ENCODE assay signal across 9 mouse cellular contexts in genomic region chr14:34401135-34401534, GRCm38 (mm10). TPM values are rescaled to one million over a fixed set of nuclear protein-coding genes. Genes with fewer than 3 reads are reported as not detected.
DNase-seq lines count a peak whose midpoint lies in the region; ATAC-seq and TF ChIP-seq lines count a peak whose summit lies in the region.
"Had no signal": no experiment of that assay in that cellular context is flagged by ENCODE, and none has a peak within 500 bp of the region (broad histone marks: within the 10 kb centered on the region; RNA-seq: fewer than 3 reads in every experiment).

No protein-coding gene starts in this region.

- H3K36me3 ChIP-seq in lung, postnatal 0 days (ENCODE audit: insufficient read depth, low read length), result 0 out of 2 replicates have a peak, but pooled peaks cover 4% of the 10 kb centered on the region
- H3K36me3 ChIP-seq: liver, embryonic 15.5 days had no signal

- 44% methylated on average over 6 of the region's 6 CpGs for whole genome bisulfite sequencing in cerebellum, adult 2 months
- WGBS in large intestine, adult 2 months, result 32% methylated on average over 6 of the region's 6 CpGs
- 48% methylated on average over 6 of the region's 6 CpGs for WGBS in lung, postnatal 0 days

- H3K9me3 ChIP-seq in lung, postnatal 0 days (ENCODE audit: low read length), result no peaks in the 10 kb centered on the region
- H3K9me3 ChIP-seq: liver, embryonic 15.5 days had no signal

- TF ChIP-seq EP300 in lung, postnatal 0 days (IDR thresholded peaks at IDR 0.05), result no peak

- TF ChIP-seq CTCF in cerebellum, adult 2 months (IDR thresholded peaks at IDR 0.05; ENCODE audit: borderline replicate concordance, insufficient read depth, low read depth, low read length), result peak; percentile 96
- TF ChIP-seq CTCF in lung, postnatal 0 days (IDR thresholded peaks at IDR 0.05), result peak; percentile 99

- TF ChIP-seq POLR2A in cerebellum, adult 2 months (IDR thresholded peaks at IDR 0.05; ENCODE audit: borderline replicate concordance, insufficient read depth, low read length), result no peak

- peak; percentile 91 for ATAC-seq in CD4-positive, CD25-positive, alpha-beta regulatory T cell, adult 4 months
- ATAC-seq in lung, postnatal 0 days, result peak; percentile 19; the same call in 1 of the 2 replicates

- peak; percentile 57 for DNase-seq in Muller cell, postnatal 12 days (ENCODE audit: inconsistent ontology term)
- peak; percentile 47 to 67 for DNase-seq in cerebellum, adult 2 months
- DNase-seq in gastrocnemius, postnatal 10 days, result peak; percentile 79
- peak; percentile 48 for DNase-seq in large intestine, adult 2 months (ENCODE audit: low read depth, low spot score)
- peak; percentile 69 for DNase-seq in lung, postnatal 0 days (ENCODE audit: low spot score)
- DNase-seq in right cerebral cortex, postnatal 25 days, result peak; percentile 34
- DNase-seq in urinary bladder, postnatal 4 days (ENCODE audit: low spot score in 2 of 2), result peak; percentile 52 to 76

- no peaks in the 10 kb centered on the region for H3K4me1 ChIP-seq in cerebellum, adult 2 months (ENCODE audit: control insufficient read depth, insufficient read depth, low read length)
- H3K4me1 ChIP-seq in lung, postnatal 0 days (ENCODE audit: insufficient read depth, low read depth, low read length), result no peaks in the 10 kb centered on the region
- H3K4me1 ChIP-seq: liver, embryonic 15.5 days had no signal

- H3K9ac ChIP-seq in lung, postnatal 0 days (replicated peaks; ENCODE audit: low read depth), result no peak overlapping the region
- H3K9ac ChIP-seq: liver, embryonic 15.5 days had no signal

- no peak overlapping the region for H3K27ac ChIP-seq in cerebellum, adult 2 months (ENCODE audit: insufficient read depth, low read length)
- no peak overlapping the region for H3K27ac ChIP-seq in lung, postnatal 0 days (ENCODE audit: low read length)
- H3K27ac ChIP-seq: liver, embryonic 15.5 days had no signal

- H3K4me2 ChIP-seq in lung, postnatal 0 days (replicated peaks; ENCODE audit: low read depth, low read length), result no peak overlapping the region
- H3K4me2 ChIP-seq: liver, embryonic 15.5 days had no signal

- no peak overlapping the region for H3K4me3 ChIP-seq in cerebellum, adult 2 months (replicated peaks; ENCODE audit: insufficient read depth, low read depth, low read length)
- H3K4me3 ChIP-seq in lung, postnatal 0 days (ENCODE audit: low read depth, low read length), result no peak overlapping the region
- H3K4me3 ChIP-seq: liver, embryonic 15.5 days had no signal

- H3K27me3 ChIP-seq in cerebellum, adult 2 months (ENCODE audit: control insufficient read depth, insufficient read depth, low read length), result no peaks in the 10 kb centered on the region
- no peaks in the 10 kb centered on the region for H3K27me3 ChIP-seq in lung, postnatal 0 days (replicated peaks; ENCODE audit: insufficient read depth, low read length)
- H3K27me3 ChIP-seq: liver, embryonic 15.5 days had no signal

RNA-seq across cellular contexts. Expression of gene Mmrn2, which starts 25.9 kb away (rescaled TPM):
- polyA plus RNA-seq in CD4-positive, CD25-positive, alpha-beta regulatory T cell, adult 4 months (2017; shearing (Covaris generic)), result under 1 TPM; 0.08 to 0.19 TPM
- 2.4 and 3.6 TPM in 2 replicates for polyA plus RNA-seq in cerebellum, adult 2 months (2012; rRNA removed)
- 10 to 100 TPM; 16.7 to 18.7 TPM for total RNA-seq in gastrocnemius, postnatal 10 days (2021)
- 3.7 and 6.0 TPM in 2 replicates for polyA plus RNA-seq in large intestine, adult 2 months (2012; rRNA removed)
- polyA plus RNA-seq in lung, postnatal 0 days (2015; fragmentation: Nextera tagmentation; extraction: Ambion mirVana), result 15.4 and 16.5 TPM in 2 replicates

RNA-seq across cellular contexts. Expression of gene Sncg, which starts 26.5 kb away (rescaled TPM):
- polyA plus RNA-seq in CD4-positive, CD25-positive, alpha-beta regulatory T cell, adult 4 months (2017; shearing (Covaris generic)), result not detected
- 132 and 163 TPM in 2 replicates for polyA plus RNA-seq in cerebellum, adult 2 months (2012; rRNA removed)
- 10 to 100 TPM; 10.2 to 16.9 TPM for total RNA-seq in gastrocnemius, postnatal 10 days (2021)
- polyA plus RNA-seq in large intestine, adult 2 months (2012; rRNA removed), result 14.2 and 21.6 TPM in 2 replicates
- 2.1 and 2.2 TPM in 2 replicates for polyA plus RNA-seq in lung, postnatal 0 days (2015; fragmentation: Nextera tagmentation; extraction: Ambion mirVana)

RNA-seq across cellular contexts. Expression of gene Fam25c, which starts 45.9 kb away (rescaled TPM):
- not detected for polyA plus RNA-seq in CD4-positive, CD25-positive, alpha-beta regulatory T cell, adult 4 months (2017; shearing (Covaris generic))
- not detected in 2 replicates for polyA plus RNA-seq in cerebellum, adult 2 months (2012; rRNA removed)
- total RNA-seq in gastrocnemius, postnatal 10 days (2021), result not detected
- not detected in 2 replicates for polyA plus RNA-seq in large intestine, adult 2 months (2012; rRNA removed)
- 0.45 TPM in 1 of 2 replicates, not detected in the other for polyA plus RNA-seq in lung, postnatal 0 days (2015; fragmentation: Nextera tagmentation; extraction: Ambion mirVana)
